Mouse (Mus musculus): ENCODE results near the gene Chrnb1.

DNA sequence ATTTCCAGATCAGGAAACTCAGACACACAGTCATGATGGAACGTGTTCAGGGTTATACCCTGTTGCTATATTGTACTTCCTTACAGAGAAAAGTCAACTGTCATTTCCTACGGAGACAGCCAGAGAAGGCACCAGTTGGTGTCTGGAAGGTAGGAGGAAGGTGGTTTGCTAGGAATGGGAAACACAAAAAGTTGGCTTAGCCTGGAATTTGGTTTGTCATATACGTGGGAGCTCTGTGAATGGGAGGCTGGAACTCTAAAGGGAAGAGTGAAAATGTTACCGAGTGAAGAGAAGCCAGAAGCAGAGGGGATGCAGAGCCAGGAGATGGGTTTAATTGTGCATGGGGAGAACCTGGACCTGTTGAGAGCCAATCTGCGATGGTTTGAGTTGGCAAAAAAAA lies 4.3 kb downstream of the Chrnb1 start:
- TF ChIP-seq CTCF (IDR thresholded peaks at IDR 0.05; ENCODE audit: control insufficient read depth, insufficient read depth, low read length), result no peak
- no peak for TF ChIP-seq POLR2A (IDR thresholded peaks at IDR 0.05; ENCODE audit: borderline replicate concordance, control insufficient read depth, low read depth, low read length)

Measured in bone marrow, adult 2 months (tissue).